Mouse (Mus musculus): ENCODE data around the gene Atf2. TPM values are rescaled to one million over a fixed set of nuclear protein-coding genes. Genes with fewer than 3 reads are reported as not detected.
"Not testable (repeated sequence)": the region's sequence is repeated elsewhere in the genome, so short reads cannot be mapped to it uniquely, and the experiment has no call there.

Gene Atf2
- total RNA-seq, 4 experiments from 2014 or later = 127 to 177 (median 149) TPM

GRCm38 (mm10) chr2:73891701-73892463 lies 557 bp downstream of the Atf2 start:
- DNase-seq (ENCODE audit: low spot score in 2 of 2) = peak; percentile 20 to 42

DNA sequence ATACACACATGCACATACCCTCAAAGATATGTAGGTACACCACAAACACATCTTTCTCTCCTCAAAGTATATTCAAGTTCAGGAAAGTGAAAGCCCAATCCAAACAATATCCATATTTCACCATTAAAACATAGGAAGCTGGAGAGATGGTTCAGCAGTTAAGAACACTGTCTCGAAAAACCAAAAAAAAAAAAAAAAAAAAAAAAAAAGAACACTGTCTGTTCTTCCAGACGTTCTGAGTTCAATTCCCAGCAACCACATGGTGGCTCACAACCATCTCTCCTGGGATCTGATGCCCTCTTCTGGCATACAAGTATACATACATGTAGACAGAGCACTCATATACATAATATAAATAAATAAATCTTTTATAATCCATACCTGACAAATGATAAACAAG lies 6.4 kb downstream of the Atf2 start:
- DNase-seq (ENCODE audit: low spot score in 2 of 2) = no peak

GRCm38 (mm10) chr2:73877891-73878290 lies 14.5 kb downstream of the Atf2 start:
- no peak for DNase-seq (ENCODE audit: low spot score in 2 of 2)

GRCm38 (mm10) chr2:73867764-73868487 lies 24.5 kb downstream of the Atf2 start:
- DNase-seq (ENCODE audit: low spot score in 2 of 2) = peak in 1 of 2 experiments; percentile 79

- DNase-seq (ENCODE audit: low spot score in 2 of 2) = no peak
Observed at GRCm38 (mm10) chr2:73860046-73860624, 32.3 kb downstream of the Atf2 start.

DNA sequence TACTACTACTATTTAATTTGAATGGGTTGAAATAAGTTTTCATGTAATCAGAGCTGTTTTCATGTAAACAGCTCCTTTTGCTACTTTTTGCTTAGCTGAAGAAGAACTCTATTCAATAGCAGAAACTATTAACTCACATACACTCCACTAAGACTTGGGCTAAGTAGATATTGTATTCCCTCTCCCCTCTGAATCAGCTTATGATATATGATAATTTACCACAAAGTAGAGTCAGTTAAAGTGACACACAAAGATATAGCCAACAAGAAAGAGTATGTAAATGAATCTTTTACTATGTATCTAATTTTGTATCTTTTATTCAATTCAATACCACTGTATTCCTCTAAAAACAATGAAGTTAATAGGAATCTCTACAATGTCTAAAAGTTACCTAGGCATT lies 35.1 kb downstream of the Atf2 start:
- DNase-seq (ENCODE audit: low spot score in 2 of 2) = no peak

- DNase-seq (ENCODE audit: low spot score in 2 of 2) = no peak
Observed at GRCm38 (mm10) chr2:73856246-73856645, 36.2 kb downstream of the Atf2 start.

DNA sequence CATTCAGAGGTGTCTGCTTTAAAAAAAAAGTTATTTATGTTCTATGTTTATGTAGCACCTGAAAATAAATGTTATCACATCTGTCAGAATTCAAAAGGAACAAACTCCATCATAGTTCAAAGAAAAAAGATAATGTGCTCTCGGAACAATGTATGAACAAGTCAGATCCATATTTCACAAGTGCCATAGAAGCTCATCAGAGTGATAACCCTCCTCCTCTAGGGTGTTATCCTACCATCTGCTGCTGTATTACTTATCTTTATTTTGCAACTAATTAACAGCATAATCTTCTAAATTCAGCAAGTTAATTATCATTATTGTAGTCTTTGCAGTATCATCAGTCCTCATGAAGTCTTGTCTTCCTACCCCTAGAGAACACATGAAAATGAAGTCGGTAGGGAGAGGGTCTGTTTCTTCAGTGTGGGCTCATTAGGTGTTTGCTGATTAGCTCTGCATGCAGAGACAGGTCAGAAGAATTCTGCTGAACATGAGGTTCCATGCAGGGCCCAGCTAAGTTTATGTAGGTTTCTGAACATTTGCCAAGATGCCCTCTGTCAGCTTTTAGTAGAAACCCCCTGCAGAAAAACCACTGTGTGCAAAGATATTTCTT lies 57.9 kb downstream of the Atf2 start:
- DNase-seq (ENCODE audit: low spot score in 2 of 2) = no peak

GRCm38 (mm10) chr2:73833284-73833683 lies 59.2 kb downstream of the Atf2 start:
- no peak for DNase-seq (ENCODE audit: low spot score in 2 of 2)

DNA sequence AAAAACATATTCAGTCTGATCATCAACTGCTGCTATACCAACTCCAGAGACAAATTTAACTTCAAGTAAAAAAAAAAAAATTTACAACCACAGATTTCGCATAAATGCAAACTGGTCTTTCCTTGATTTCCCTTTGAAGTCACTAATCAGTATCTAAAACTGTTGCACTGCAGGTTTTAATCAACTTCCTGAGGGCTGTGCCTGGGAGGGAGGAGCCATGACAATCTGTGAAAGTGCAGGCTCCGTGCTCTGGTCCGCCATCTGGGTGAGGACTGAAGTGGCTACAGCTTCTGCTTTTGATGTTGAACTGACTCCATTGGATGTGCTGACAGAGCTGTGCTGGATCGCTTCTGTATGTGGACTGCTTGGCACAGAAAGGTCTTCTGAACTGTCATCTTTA lies 73.7 kb downstream of the Atf2 start:
- DNase-seq (ENCODE audit: low spot score in 2 of 2) = no peak

GRCm38 (mm10) chr2:73807609-73808008 lies 84.8 kb downstream of the Atf2 start:
- no peak for DNase-seq (ENCODE audit: low spot score in 2 of 2)

- DNase-seq (ENCODE audit: low spot score in 2 of 2) = not testable (repeated sequence)
Observed at GRCm38 (mm10) chr2:73800127-73800526, 92.3 kb downstream of the Atf2 start.

DNA sequence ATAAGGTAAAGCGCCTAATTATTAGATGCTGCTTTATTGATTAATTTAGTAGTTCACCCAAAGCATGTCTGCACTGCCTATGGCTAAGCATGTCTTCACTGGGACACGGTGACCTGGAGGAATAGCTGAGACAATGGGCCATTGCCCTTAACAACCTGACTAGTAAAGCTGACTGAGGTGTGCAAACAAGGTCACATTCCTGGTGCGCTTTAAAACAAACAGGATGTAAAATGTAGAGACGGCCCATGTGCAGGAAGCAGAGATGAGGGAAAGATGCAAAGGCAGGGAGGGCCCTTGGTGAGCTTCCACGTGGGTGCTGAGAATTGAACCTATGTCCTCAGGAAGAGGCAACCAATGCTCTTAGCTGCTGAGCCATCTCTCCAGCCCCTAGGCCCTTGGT lies 93.7 kb downstream of the Atf2 start:
- DNase-seq (ENCODE audit: low spot score in 2 of 2) = no peak

- DNase-seq (ENCODE audit: low spot score in 2 of 2) = no peak
Observed at GRCm38 (mm10) chr2:73798136-73798535, 94.3 kb downstream of the Atf2 start.

DNA sequence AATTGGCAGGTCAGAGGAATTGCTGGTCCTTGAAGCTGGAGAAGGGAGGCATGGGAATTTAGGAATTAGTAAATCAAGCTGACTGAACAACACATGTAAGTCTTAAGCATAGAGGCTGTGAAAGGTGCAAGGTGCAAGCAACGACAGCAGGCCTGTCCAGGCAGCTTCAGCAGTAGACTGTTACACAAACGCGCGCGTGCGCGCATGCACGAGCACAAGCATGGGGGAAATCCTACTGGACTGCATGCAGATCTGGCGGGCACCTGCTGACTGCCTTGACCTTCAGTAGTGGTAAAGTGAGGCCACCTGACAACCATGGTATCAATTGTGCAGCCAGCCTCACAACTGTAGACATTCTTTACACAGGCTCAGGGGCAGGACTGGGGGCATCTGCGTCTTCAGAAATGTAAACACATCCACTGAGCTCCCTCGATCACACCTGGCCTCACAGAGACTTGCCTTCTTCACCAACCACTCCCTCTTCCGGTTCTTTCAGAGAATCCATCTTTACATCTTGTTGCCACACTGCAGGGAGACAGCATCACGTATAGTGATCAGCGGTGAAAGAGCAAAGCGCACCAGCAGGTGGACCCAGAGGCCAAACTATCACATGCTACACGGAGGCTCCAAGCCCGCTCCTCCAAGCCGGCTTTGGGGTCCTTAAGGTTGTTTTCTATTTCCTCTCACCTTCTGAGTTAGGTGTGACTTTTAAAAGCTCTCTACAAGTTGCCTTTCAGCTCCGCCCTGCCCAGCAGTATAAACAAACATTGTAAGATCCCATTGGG lies 100.4 kb downstream of the Atf2 start:
- no peak for DNase-seq (ENCODE audit: low spot score in 2 of 2)

- DNase-seq (ENCODE audit: low spot score in 2 of 2) = no peak
Observed at GRCm38 (mm10) chr2:73790332-73790731, 102.1 kb downstream of the Atf2 start.

DNA sequence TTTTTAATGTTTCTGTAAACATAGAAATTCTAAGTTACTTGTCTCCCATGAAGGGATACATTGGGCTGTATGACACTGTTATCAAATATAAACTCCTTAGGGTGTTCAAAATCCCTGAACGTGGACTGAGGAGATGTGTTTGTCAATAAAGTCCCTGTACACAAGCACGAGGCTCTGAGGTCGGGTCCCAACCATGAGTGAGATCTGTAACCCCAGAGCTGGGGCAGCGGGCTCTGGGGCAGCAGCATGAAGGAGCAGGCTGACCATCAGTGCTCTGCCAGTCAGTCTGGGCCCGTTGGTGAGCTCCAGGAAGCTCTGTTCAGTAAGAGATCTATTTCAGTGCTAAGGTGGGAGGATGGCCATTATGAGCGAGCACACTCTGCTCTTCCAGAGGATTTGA lies 104.0 kb downstream of the Atf2 start:
- no peak for DNase-seq (ENCODE audit: low spot score in 2 of 2)

- no peak for DNase-seq (ENCODE audit: low spot score in 2 of 2)
Observed at GRCm38 (mm10) chr2:73782371-73782905, 110.0 kb downstream of the Atf2 start.

- DNase-seq (ENCODE audit: low spot score in 2 of 2) = no peak
Observed at GRCm38 (mm10) chr2:73780321-73781010, 112.0 kb downstream of the Atf2 start.

DNA sequence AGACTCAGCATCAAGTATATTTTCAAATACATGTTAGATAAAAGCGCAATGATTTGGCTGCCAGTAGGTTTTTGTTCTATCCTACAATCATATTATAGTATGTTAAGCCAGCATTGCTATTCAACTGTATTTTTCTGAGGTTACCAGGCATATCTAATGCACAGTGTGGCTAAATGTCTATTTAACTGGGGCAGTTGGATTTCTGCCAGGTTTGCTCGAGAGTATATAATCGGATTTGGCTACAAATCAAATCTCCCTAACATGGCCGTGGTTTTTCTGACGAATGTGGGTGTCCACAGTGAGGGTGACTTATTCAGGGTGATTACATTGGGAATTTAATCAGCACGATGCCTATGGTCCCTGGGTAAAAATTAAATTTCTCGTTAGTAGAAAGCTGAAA lies 112.6 kb downstream of the Atf2 start:
- no peak for DNase-seq (ENCODE audit: low spot score in 2 of 2)
